Mouse (Mus musculus) kidney, postnatal 4 days (tissue): ENCODE data around the gene Fam151b.

Experiments used
- DNase-seq, 2 experiments: peaks; one replicate each; pipeline ENCODE4 v3.0.0; 2021; ENCODE audit warnings: mixed read lengths in 2 of 2

Gene Fam151b

GRCm38 (mm10) chr13:92410486-92410885 lies 73.3 kb downstream of the Fam151b start:
- DNase-seq = no peak

DNA sequence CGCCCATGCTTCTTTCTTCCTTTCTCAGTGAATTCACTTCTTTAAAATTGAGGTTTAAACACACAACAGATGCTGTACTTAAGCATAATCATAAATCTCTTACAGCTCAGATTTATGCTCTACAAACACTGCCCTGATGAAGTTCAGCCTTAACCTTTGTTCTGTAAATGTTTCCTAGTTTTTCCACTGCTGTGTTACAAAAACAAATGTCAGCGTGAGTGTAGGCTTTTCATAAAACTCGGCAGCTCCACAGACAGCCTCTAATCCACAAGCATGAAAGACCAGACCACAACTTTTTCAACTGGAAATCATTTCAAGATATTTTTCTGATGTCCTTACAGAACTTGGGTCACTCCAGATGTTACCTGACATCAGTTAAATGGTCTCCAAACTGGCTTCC lies 80.3 kb downstream of the Fam151b start:
- DNase-seq = no peak

DNA sequence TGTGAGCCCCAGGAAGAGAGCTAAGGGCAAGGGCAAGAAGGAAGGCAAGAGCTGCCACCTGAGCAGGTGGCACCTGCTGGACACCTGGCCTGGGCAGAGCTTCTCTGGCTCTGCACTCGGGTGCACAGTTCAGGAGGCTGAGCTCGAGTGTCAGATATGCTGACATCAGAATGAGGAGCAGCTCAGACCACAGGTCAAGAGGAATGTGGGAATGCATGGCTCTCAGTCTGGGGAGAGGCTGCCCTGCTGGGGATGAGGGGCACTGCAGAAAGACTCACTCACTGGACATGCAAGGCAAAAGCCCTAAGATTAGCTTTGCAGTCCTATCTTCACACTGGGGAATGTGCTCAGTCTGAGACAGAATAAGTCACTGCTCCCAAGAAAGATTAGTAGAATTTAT lies 81.8 kb downstream of the Fam151b start:
- DNase-seq = peak; percentile 19 to 42
